In genomic region chr1:131660716-131661472, GRCm38 (mm10) we compare ENCODE assay signal across 30 mouse cellular contexts. TPM values are rescaled to one million over a fixed set of nuclear protein-coding genes. Genes with fewer than 3 reads are reported as not detected.
A peak's percentile ranks its signal among the peaks of the same experiment; 100 is the strongest.
DNase-seq lines count a peak whose midpoint lies in the region; ATAC-seq and TF ChIP-seq lines count a peak whose summit lies in the region.
"Had no signal": no experiment of that assay in that cellular context is flagged by ENCODE, and none has a peak within 500 bp of the region (broad histone marks: within the 10 kb centered on the region; RNA-seq: fewer than 3 reads in every experiment).

No protein-coding gene starts in this region.

- H3K9me3 ChIP-seq in liver, embryonic 16.5 days (replicated peaks; ENCODE audit: control insufficient read depth, low read length): no peaks in the 10 kb centered on the region
- H3K9me3 ChIP-seq in liver, embryonic 12.5 days (replicated peaks): no peaks in the 10 kb centered on the region
- no peaks in the 10 kb centered on the region for H3K9me3 ChIP-seq in MEL (replicated peaks; ENCODE audit: insufficient read depth, low read length)
- H3K9me3 ChIP-seq: embryonic facial prominence, embryonic 13.5 days; forebrain, embryonic 12.5 days; heart, embryonic 12.5 days; limb, embryonic 12.5 days; midbrain, embryonic 12.5 days had no signal

- H3K4me1 ChIP-seq in liver, embryonic 16.5 days (ENCODE audit: control insufficient read depth, low read depth, low read length): peaks cover 28% of the 10 kb centered on the region
- peaks cover 20% of the 10 kb centered on the region for H3K4me1 ChIP-seq in liver, embryonic 12.5 days
- H3K4me1 ChIP-seq in MEL (ENCODE audit: control insufficient read depth in 1 of 2, insufficient read depth in 2 of 2, low read length in 2 of 2): peaks cover 12 to 29% of the 10 kb centered on the region in 2 experiments
- H3K4me1 ChIP-seq: embryonic facial prominence, embryonic 13.5 days; midbrain, embryonic 12.5 days had no signal

- H3K79me2 ChIP-seq in MEL (ENCODE audit: control insufficient read depth, insufficient read depth, low read length, poor library complexity): no peaks in the 10 kb centered on the region

- no peak overlapping the region for H3K9ac ChIP-seq in liver, embryonic 16.5 days (ENCODE audit: low read depth, low read length)
- no peak overlapping the region for H3K9ac ChIP-seq in liver, embryonic 12.5 days
- H3K9ac ChIP-seq in MEL (ENCODE audit: control insufficient read depth, low read depth, low read length, poor library complexity, severe bottlenecking): no peak overlapping the region
- H3K9ac ChIP-seq: embryonic facial prominence, embryonic 13.5 days; forebrain, embryonic 12.5 days; forebrain, postnatal 0 days; heart, embryonic 12.5 days; hindbrain, embryonic 14.5 days; limb, embryonic 12.5 days; midbrain, embryonic 12.5 days had no signal

- intact Hi-C loops in gastrocnemius, adult 2 months (cut with DNase I): no loop called here

- 0 out of 4 replicates have a peak, but pooled peaks of 1 of the 2 experiments have one; percentile 17 for TF ChIP-seq EP300 in MEL (IDR thresholded peaks at IDR 0.05; ENCODE audit: low read depth in 1 of 2, low read length in 2 of 2)

- no peak overlapping the region for H3K4me3 ChIP-seq in liver, embryonic 16.5 days (ENCODE audit: low read depth, low read length)
- no peak overlapping the region for H3K4me3 ChIP-seq in liver, embryonic 12.5 days
- no peak overlapping the region for H3K4me3 ChIP-seq in MEL (ENCODE audit: control insufficient read depth in 1 of 2, insufficient read depth in 1 of 2, low read depth in 2 of 2, low read length in 2 of 2)
- no peak overlapping the region for H3K4me3 ChIP-seq in gastrocnemius, adult 2 months
- H3K4me3 ChIP-seq: embryonic facial prominence, embryonic 13.5 days; forebrain, embryonic 12.5 days; heart, embryonic 12.5 days; limb, embryonic 12.5 days; midbrain, embryonic 12.5 days had no signal

- no peak for TF ChIP-seq RAD21 in MEL (IDR thresholded peaks at IDR 0.05; ENCODE audit: low read depth, low read length)

- TF ChIP-seq CTCF in MEL (IDR thresholded peaks at IDR 0.05 in 2 of 3, conservative IDR thresholded peaks at IDR 0.05 in 1 of 3; ENCODE audit: control insufficient read depth in 1 of 3, insufficient read depth in 1 of 3, low read depth in 2 of 3, low read length in 3 of 3, poor library complexity in 1 of 3, severe bottlenecking in 1 of 3): no peak
- no peak for TF ChIP-seq CTCF in gastrocnemius, adult 2 months (IDR thresholded peaks at IDR 0.05)

- no peaks in the 10 kb centered on the region for H3K36me3 ChIP-seq in liver, embryonic 16.5 days (ENCODE audit: control insufficient read depth, insufficient read depth)
- no peaks in the 10 kb centered on the region for H3K36me3 ChIP-seq in liver, embryonic 12.5 days
- H3K36me3 ChIP-seq in MEL (ENCODE audit: control insufficient read depth in 1 of 2, insufficient read depth in 2 of 2, low read length in 2 of 2): peaks cover 0 to 25% of the 10 kb centered on the region in 2 experiments
- H3K36me3 ChIP-seq: embryonic facial prominence, embryonic 13.5 days; forebrain, embryonic 12.5 days; heart, embryonic 12.5 days; limb, embryonic 12.5 days; midbrain, embryonic 12.5 days had no signal

- H3K4me2 ChIP-seq in liver, embryonic 16.5 days (ENCODE audit: low read depth, low read length): no peak overlapping the region
- H3K4me2 ChIP-seq in liver, embryonic 12.5 days: no peak overlapping the region
- H3K4me2 ChIP-seq: embryonic facial prominence, embryonic 13.5 days; forebrain, embryonic 12.5 days; heart, embryonic 12.5 days; hindbrain, embryonic 14.5 days; limb, embryonic 12.5 days; midbrain, embryonic 12.5 days had no signal

- ATAC-seq in liver, embryonic 16.5 days (ENCODE audit: low read depth): no peak
- ATAC-seq in liver, embryonic 12.5 days: no peak
- peak; percentile 46 for ATAC-seq in erythroid progenitor cell, adult 5-6 weeks (replicated peaks; ENCODE audit: low FRiP score, poor library complexity, severe bottlenecking)
- no peak for ATAC-seq in megakaryocyte, adult 5-6 weeks (ENCODE audit: poor library complexity, severe bottlenecking)
- ATAC-seq: CD4-positive, CD25-positive, alpha-beta regulatory T cell, adult 4 months; forebrain, postnatal 0 days had no signal

- 64% methylated on average over 7 of the region's 7 CpGs for WGBS in liver, embryonic 16.5 days (ENCODE audit: insufficient replicate concordance)
- WGBS in liver, embryonic 12.5 days (ENCODE audit: insufficient replicate concordance): 54% methylated on average over 7 of the region's 7 CpGs

- no peak for DNase-seq in MEL (ENCODE audit: low read depth, low spot score)
- DNase-seq in spleen, postnatal 36 days (ENCODE audit: low spot score in 2 of 2): peak; percentile 27 to 64
- no peak for DNase-seq in lung, postnatal 10 days
- DNase-seq in gastrocnemius, adult 2 months: no peak
- DNase-seq: adrenal gland, adult 8-10 months; cerebellum, adult 18-20 months; cerebellum, postnatal 10 days; forebrain, postnatal 0 days; gastrocnemius, postnatal 10 days; kidney, adult 9 months; kidney, postnatal 14 days; lung, adult 2 months; lung, postnatal 14 days; thymus, adult 18-20 months; thymus, postnatal 25 days had no signal

- H3K27ac ChIP-seq in liver, embryonic 16.5 days (ENCODE audit: low read length): 0 out of 2 replicates have a peak overlapping the region, but pooled peaks have one; percentile 48
- H3K27ac ChIP-seq in liver, embryonic 12.5 days: no peak overlapping the region
- no peak overlapping the region for H3K27ac ChIP-seq in MEL (ENCODE audit: control insufficient read depth, low read depth, low read length)
- no peak overlapping the region for H3K27ac ChIP-seq in gastrocnemius, adult 2 months
- H3K27ac ChIP-seq: embryonic facial prominence, embryonic 13.5 days; forebrain, embryonic 12.5 days; hindbrain, embryonic 14.5 days; limb, embryonic 12.5 days; midbrain, embryonic 12.5 days had no signal

- H3K27me3 ChIP-seq in liver, embryonic 16.5 days (ENCODE audit: control insufficient read depth, insufficient read depth, low read depth, low read length): no peaks in the 10 kb centered on the region
- H3K27me3 ChIP-seq in liver, embryonic 12.5 days (replicated peaks): no peaks in the 10 kb centered on the region
- no peaks in the 10 kb centered on the region for H3K27me3 ChIP-seq in MEL (ENCODE audit: control insufficient read depth in 1 of 2, insufficient read depth in 2 of 2, low read length in 2 of 2)
- H3K27me3 ChIP-seq: embryonic facial prominence, embryonic 13.5 days; forebrain, embryonic 12.5 days; limb, embryonic 12.5 days; midbrain, embryonic 12.5 days had no signal

- TF ChIP-seq POLR2A in MEL (IDR thresholded peaks at IDR 0.05; ENCODE audit: control insufficient read depth in 1 of 2, insufficient read depth in 1 of 2, low read depth in 1 of 2, low read length in 2 of 2, poor library complexity in 1 of 2): no peak

TF ChIP-seq in MEL, 35 proteins besides CTCF, POLR2A, EP300 and RAD21:
- TF ChIP-seq TCF12 (IDR thresholded peaks at IDR 0.05; ENCODE audit: low read depth, low read length) (peak; percentile 21; the same call in 1 of the 2 replicates), NRF1 (IDR thresholded peaks at IDR 0.05; ENCODE audit: insufficient read depth, low read depth, low read length, poor library complexity, severe bottlenecking) (no peak), ZKSCAN1 (IDR thresholded peaks at IDR 0.05; ENCODE audit: low read depth, low read length) (no peak)

RNA-seq across cellular contexts. Expression of gene Ctse, which starts 22.8 kb away (rescaled TPM):
- 29.5 and 33.8 TPM in 2 replicates for polyA plus RNA-seq in liver, embryonic 16.5 days (2015; fragmentation: Nextera tagmentation; extraction: Ambion mirVana)
- 12.6 TPM in 2 replicates for polyA plus RNA-seq in liver, embryonic 12.5 days (2016; fragmentation: Nextera tagmentation; extraction: Ambion mirVana)
- 50.9 and 92.7 TPM in 2 replicates for total RNA-seq in MEL (2012; rRNA removed)
- polyA plus RNA-seq in MEL (2012; ENCODE audit: insufficient read depth in 1 of 2, insufficient read length in 2 of 2, low read depth in 1 of 2, low replicate concordance in 2 of 2, missing spikeins in 1 of 2): 10 to 100 TPM in 1 of 2 experiments, not detected in 1; 55.2 TPM
- 3,936 and 3,940 TPM in 2 replicates for total RNA-seq in erythroid progenitor cell, adult 5-6 weeks (2015; ENCODE audit: low replicate concordance)
- total RNA-seq in erythroid progenitor cell, adult 5-6 weeks (2017; ENCODE audit: low replicate concordance): 2,045 and 2,132 TPM in 2 replicates
- total RNA-seq in gastrocnemius, adult 2 months (2021): under 1 TPM in 1 of 2 experiments, not detected in 1; 0.11 TPM
- total RNA-seq in megakaryocyte, adult 5-6 weeks (2015): 32.7 and 55.0 TPM in 2 replicates
- 15.1 and 31.0 TPM in 2 replicates for total RNA-seq in megakaryocyte, adult 5-6 weeks (2017)
- total RNA-seq: left cerebral cortex, postnatal 25 days; liver, adult 2 months had no signal
- polyA plus RNA-seq: embryonic facial prominence, embryonic 13.5 days; forebrain, embryonic 12.5 days; hindbrain, embryonic 14.5 days; neural tube, embryonic 14.5 days had no signal

RNA-seq across cellular contexts. Expression of gene Rab7b, which starts 27.6 kb away (rescaled TPM):
- 0.96 and 1.3 TPM in 2 replicates for polyA plus RNA-seq in liver, embryonic 16.5 days (2015; fragmentation: Nextera tagmentation; extraction: Ambion mirVana)
- polyA plus RNA-seq in liver, embryonic 12.5 days (2016; fragmentation: Nextera tagmentation; extraction: Ambion mirVana): 0.69 and 0.79 TPM in 2 replicates
- total RNA-seq in MEL (2012; rRNA removed): 0.23 TPM in 1 of 2 replicates, not detected in the other
- polyA plus RNA-seq in MEL (2012; ENCODE audit: insufficient read depth in 1 of 2, insufficient read length in 2 of 2, low read depth in 1 of 2, low replicate concordance in 2 of 2, missing spikeins in 1 of 2): under 1 TPM in 1 of 2 experiments, not detected in 1; 0.21 TPM
- total RNA-seq in erythroid progenitor cell, adult 5-6 weeks (2015; ENCODE audit: low replicate concordance): 0.72 and 1.3 TPM in 2 replicates
- 1.7 and 4.2 TPM in 2 replicates for total RNA-seq in erythroid progenitor cell, adult 5-6 weeks (2017; ENCODE audit: low replicate concordance)
- 1 to 10 TPM; 2.3 to 2.8 TPM for total RNA-seq in gastrocnemius, adult 2 months (2021)
- total RNA-seq in megakaryocyte, adult 5-6 weeks (2015): 3.3 and 4.0 TPM in 2 replicates
- 22.4 TPM in 2 replicates for total RNA-seq in megakaryocyte, adult 5-6 weeks (2017)
- polyA plus RNA-seq: erythroblast, embryonic 14.5 days had no signal

Comparison
In these comparisons a context has a peak if more than half of its experiments do, and no peak if none do; other contexts are left out.
1. DNase-seq: peak in spleen, postnatal 36 days (2 of 2); none in MEL (single experiment), lung, postnatal 10 days (single experiment) and gastrocnemius, adult 2 months (single experiment).
2. RNA of gene Ctse, which starts 22.8 kb away (total RNA-seq): 2,045 to 3,940 TPM in erythroid progenitor cell, adult 5-6 weeks; 50.9 to 92.7 TPM in MEL, 15.1 to 55.0 TPM in megakaryocyte, adult 5-6 weeks and 0.11 TPM in gastrocnemius, adult 2 months; every median in the first group is over 10 times any median in the second.